Comparison of ENCODE assay signal across 22 mouse cellular contexts in the genomic region with DNA sequence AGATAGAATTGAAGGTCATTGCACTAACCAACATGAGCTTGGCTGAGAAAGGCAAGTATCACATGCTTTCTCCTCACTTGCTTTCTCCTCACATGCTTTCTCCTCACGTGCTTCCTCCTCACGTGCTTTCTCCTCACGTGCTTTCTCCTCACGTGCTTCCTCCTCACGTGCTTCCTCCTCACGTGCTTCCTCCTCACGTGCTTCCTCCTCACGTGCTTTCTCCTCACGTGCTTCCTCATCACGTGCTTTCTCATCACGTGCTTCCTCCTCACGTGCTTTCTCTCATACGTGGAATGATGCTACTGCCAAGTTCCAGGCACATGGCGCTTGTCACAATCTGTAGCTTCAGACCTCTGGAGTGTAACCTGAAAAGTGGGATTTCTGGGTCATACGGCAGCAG.
"Had no signal": no experiment of that assay in that cellular context is flagged by ENCODE, and none has a peak within 500 bp of the region (broad histone marks: within the 10 kb centered on the region; RNA-seq: fewer than 3 reads in every experiment).

No protein-coding gene starts in this region.

- H3K27me3 ChIP-seq: heart, embryonic 13.5 days; heart, embryonic 15.5 days; hindbrain, embryonic 12.5 days; intestine, embryonic 15.5 days; limb, embryonic 12.5 days; liver, embryonic 13.5 days; liver, embryonic 15.5 days had no signal

- H3K36me3 ChIP-seq: heart, embryonic 13.5 days; heart, embryonic 15.5 days; hindbrain, embryonic 10.5 days; hindbrain, embryonic 12.5 days; intestine, embryonic 15.5 days; limb, embryonic 10.5 days; limb, embryonic 12.5 days; liver, embryonic 13.5 days; liver, embryonic 15.5 days had no signal

- H3K9me3 ChIP-seq: heart, embryonic 13.5 days; heart, embryonic 15.5 days; hindbrain, embryonic 10.5 days; hindbrain, embryonic 12.5 days; intestine, embryonic 15.5 days; limb, embryonic 10.5 days; limb, embryonic 12.5 days; liver, embryonic 13.5 days; liver, embryonic 15.5 days had no signal

- H3K9ac ChIP-seq: heart, embryonic 13.5 days; heart, embryonic 15.5 days; hindbrain, embryonic 12.5 days; hindbrain, embryonic 14.5 days; intestine, embryonic 15.5 days; limb, embryonic 12.5 days; liver, embryonic 13.5 days; liver, embryonic 15.5 days had no signal

- H3K4me3 ChIP-seq: heart, adult 2 months; heart, embryonic 13.5 days; heart, embryonic 15.5 days; hindbrain, embryonic 10.5 days; hindbrain, embryonic 12.5 days; intestine, embryonic 15.5 days; layer of hippocampus, adult 2 months; left cerebral cortex, adult 2 months; limb, embryonic 10.5 days; limb, embryonic 12.5 days; liver, embryonic 13.5 days; liver, embryonic 15.5 days had no signal

- H3K27ac ChIP-seq: heart, adult 2 months; heart, embryonic 13.5 days; heart, embryonic 15.5 days; hindbrain, embryonic 10.5 days; hindbrain, embryonic 12.5 days; hindbrain, embryonic 14.5 days; intestine, embryonic 15.5 days; layer of hippocampus, adult 2 months; left cerebral cortex, adult 2 months; limb, embryonic 10.5 days; limb, embryonic 12.5 days; liver, embryonic 13.5 days; liver, embryonic 15.5 days had no signal

- H3K4me1 ChIP-seq: heart, embryonic 13.5 days; heart, embryonic 15.5 days; intestine, embryonic 15.5 days; limb, embryonic 10.5 days; limb, embryonic 12.5 days; liver, embryonic 13.5 days; liver, embryonic 15.5 days had no signal

- DNase-seq: gastrocnemius, postnatal 14 days; heart, adult 2 months; heart, postnatal 14 days; heart, postnatal 4 days; kidney, adult 18-20 months; kidney, adult 8-10 months; kidney, postnatal 10 days; kidney, postnatal 25 days; kidney, postnatal 4 days; liver; liver, embryonic 13.5 days had no signal
